Mouse (Mus musculus): Measurements from ENCODE around the gene Olfr1406. TPM values are rescaled to one million over a fixed set of nuclear protein-coding genes. Genes with fewer than 3 reads are reported as not detected.

Olfr1406 gene
- polyA plus RNA-seq (2015; fragmentation: Nextera tagmentation; extraction: Ambion mirVana), result not detected in 2 replicates

DNA sequence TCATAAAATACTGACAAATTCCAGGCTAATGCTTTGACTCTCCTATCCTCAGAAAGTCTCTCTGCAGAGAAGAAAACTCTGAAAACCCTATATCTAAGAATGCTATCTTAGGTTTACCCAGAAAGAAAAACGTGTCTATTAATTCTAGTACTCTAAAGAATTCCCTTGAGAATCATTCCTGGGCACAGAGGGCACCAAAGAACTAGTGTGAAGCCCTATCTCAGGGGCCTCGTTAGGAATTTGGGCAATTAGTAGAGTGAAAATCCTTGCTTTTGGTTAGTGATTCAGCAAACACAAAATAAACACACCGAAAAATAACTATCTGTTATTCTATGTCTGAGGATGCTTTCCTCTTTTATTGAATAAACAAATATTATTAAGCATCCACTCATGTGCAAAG is at the start of gene Olfr1406:
TSS of gene Olfr1406 (minus strand) at position 101 of the 400 bp plus-strand sequence.

DNA sequence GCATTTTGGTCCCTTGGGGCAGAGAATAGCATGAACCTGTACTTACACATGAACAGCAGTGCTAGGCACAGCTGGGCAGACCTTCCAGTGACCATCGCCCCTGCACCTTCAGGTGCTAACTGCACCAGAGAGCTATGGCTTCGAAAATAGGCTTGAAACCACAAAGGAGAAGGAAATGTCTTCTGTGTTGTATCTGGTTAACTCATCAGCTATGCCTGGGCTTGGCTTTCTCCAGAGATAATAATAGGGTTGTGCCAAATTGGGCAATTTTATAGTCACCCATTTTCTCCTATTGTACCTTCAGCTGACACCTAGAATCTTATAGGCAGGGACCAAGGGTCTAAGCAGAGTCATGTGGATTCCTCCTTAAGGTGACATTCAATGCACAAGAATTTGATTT is 36.6 kb upstream of the Olfr1406 start, which contains the start of gene Fcer1a:
TSS of gene Fcer1a (minus strand) at position 134 of the 400 bp plus-strand sequence.

DNA sequence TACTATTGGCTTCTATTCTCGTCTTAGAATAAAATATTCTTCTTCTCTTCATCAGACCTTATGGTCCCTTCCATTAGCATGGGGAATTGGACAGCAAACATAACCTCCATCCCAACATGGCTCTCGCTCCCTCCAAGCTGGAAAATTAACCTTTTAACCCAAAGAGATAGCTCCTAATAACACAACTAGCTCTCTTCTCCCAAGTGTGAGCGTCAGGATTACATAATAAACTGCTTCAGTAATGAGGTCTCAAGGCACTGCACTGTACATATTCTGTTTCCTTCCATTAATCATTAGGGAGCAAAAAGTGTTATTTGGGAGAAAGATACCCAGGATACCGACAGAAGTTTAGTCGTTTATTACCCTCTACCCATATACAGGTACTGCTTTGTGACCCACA is 21.7 kb upstream of the Olfr1406 start, which contains the start of gene Olfr1404:
TSS of gene Olfr1404 (plus strand) at position 301 of the 400 bp plus-strand sequence.

DNA sequence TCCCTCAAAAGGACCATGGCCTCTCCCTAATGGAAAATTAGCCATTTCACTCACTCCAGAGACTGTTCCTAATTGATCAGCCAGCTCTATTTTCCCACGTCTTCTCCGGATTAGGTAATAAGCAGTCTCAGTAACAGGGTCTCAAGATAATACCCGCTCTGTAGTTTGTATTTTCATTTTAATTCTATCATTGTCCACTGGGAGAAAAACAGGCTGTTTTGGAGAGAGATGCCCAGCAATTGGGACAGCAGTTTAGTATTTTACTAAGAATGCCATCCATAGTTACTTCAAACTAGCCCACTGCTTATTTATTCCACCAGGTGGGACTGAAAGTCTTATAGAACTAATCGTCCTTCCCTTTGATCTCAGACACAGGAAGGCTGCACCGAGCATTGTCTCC is 7.1 kb upstream of the Olfr1406 start, which contains the start of gene Olfr218:
TSS of gene Olfr218 (plus strand) at position 301 of the 400 bp plus-strand sequence.

DNA sequence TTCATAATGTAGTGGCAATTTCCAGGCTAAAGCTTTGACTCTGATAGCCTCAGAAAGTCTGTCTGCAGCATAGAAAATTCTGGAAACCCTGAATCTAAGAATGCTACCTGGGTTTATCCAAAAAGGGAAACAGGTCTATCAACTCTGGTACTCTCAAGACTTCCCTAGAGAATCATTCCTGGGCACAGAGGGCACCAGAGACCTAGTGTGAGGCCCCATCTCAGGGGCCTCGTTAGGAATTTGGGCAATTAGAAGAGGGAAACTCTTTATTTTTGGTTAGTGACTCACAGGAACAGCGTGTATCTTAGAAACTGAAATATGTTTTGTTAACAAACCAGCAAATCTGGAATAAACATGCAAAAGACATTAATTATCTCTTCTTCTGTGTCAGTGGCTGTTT is 53.2 kb downstream of the Olfr1406 start, which contains the start of gene Olfr1408:
TSS of gene Olfr1408 (minus strand) at position 101 of the 400 bp plus-strand sequence.

Other genes starting within 250 kb of the Olfr1406 start
- gene Olfr16, start 240.2 kb downstream of the Olfr1406 start, polyA plus RNA-seq (2015; fragmentation: Nextera tagmentation; extraction: Ambion mirVana), result not detected in 2 replicates
- not detected in 2 replicates for gene Olfr1408, start 53.3 kb downstream of the Olfr1406 start, polyA plus RNA-seq (2015; fragmentation: Nextera tagmentation; extraction: Ambion mirVana)
- gene Olfr218, start 7.2 kb upstream of the Olfr1406 start, polyA plus RNA-seq (2015; fragmentation: Nextera tagmentation; extraction: Ambion mirVana), result not detected in 2 replicates
- gene Olfr1404, start 21.8 kb upstream of the Olfr1406 start, polyA plus RNA-seq (2015; fragmentation: Nextera tagmentation; extraction: Ambion mirVana), result not detected in 2 replicates
- gene Fcer1a, start 36.6 kb upstream of the Olfr1406 start, polyA plus RNA-seq (2015; fragmentation: Nextera tagmentation; extraction: Ambion mirVana), result not detected in 2 replicates
- not detected in 2 replicates for gene Olfr418, start 75.4 kb upstream of the Olfr1406 start, polyA plus RNA-seq (2015; fragmentation: Nextera tagmentation; extraction: Ambion mirVana)
- gene Mptx2, start 87.1 kb upstream of the Olfr1406 start, polyA plus RNA-seq (2015; fragmentation: Nextera tagmentation; extraction: Ambion mirVana), result 0.19 TPM in 1 of 2 replicates, not detected in the other
- 25.0 and 29.3 TPM in 2 replicates for gene Ackr1, start 143.1 kb upstream of the Olfr1406 start, polyA plus RNA-seq (2015; fragmentation: Nextera tagmentation; extraction: Ambion mirVana)
- gene Aim2, start 160.2 kb upstream of the Olfr1406 start, polyA plus RNA-seq (2015; fragmentation: Nextera tagmentation; extraction: Ambion mirVana), result 1.4 and 2.2 TPM in 2 replicates
- gene Cadm3, start 177.1 kb upstream of the Olfr1406 start, polyA plus RNA-seq (2015; fragmentation: Nextera tagmentation; extraction: Ambion mirVana), result 61.7 and 66.2 TPM in 2 replicates

Data from neural tube, postnatal 0 days (tissue).